Mouse (Mus musculus) central nervous system, embryonic 14 days (tissue): ENCODE measurements around the gene Plscr2. TPM values are rescaled to one million over a fixed set of nuclear protein-coding genes. Genes with fewer than 3 reads are reported as not detected.

Experiments used
- polyA plus RNA-seq: library from polyadenylated mRNA; depleted of rRNA; stranded (reverse); fragments of >200 nt; gene quantifications from 2 replicates; pipeline ENCODE4 v1.2.3, GENCODE M21; 2012; rRNA removed

The Plscr2 gene
- 0.36 and 0.64 TPM in 2 replicates for polyA plus RNA-seq

DNA sequence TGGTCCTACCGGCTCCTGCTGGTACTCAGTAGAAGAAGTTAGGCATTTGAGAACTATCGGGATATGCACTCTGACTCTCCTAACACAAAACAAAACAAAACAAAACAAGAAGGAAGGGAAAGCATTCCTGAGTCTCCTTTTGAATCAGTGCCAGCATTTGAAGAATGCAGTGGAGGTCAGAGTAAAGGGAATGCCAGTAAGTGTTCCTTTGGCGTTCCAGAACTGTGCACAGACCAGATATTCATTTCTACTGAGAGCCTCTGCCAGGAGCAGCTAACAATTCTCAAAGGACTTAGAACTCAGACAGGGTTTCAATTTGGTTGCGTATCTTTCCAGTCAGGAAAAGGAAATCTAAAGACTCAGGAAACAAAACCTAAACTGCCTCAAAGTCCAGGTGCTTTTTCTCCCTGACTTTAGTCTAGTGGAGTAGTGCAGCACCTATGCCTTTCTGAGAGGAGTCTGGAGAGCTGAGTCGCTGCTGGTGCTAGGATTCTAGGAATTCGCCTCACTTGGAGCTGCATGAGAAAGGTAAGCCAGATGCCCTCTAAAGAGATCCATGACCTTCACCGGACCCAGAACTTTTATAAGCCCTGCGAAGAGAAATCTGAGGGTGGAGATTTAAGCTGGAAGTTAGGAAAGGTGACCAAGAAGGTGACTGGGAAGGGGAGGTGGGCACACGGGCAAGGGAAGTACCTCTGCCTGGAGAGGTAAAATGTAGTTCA is at the start of gene Plscr2:
Gene Plscr2 (plus strand): TSS at position 117 of the 722 bp plus-strand sequence.

DNA sequence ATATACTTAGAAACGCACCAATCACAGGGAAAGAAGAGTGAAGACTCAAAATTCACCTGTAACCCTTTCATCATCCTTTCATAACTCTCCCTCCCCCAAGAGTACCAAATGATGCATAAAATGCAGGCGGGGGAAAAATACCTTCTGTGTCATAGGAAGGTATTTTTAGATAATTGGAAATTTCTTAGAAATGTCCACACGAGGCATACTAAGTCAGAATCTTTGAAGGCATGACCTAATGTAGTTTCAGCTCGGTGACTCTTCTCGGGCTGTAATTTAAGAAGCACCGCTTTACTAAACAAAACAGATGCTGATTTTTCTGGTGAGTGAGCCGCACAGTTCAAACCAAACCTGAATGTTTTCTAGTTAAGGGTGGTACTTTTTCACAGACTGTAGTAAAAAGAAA is 26.0 kb upstream of the Plscr2 start, which contains the start of gene Plscr1:
Gene Plscr1 (plus strand): TSS at position 304 of the 406 bp plus-strand sequence.

DNA sequence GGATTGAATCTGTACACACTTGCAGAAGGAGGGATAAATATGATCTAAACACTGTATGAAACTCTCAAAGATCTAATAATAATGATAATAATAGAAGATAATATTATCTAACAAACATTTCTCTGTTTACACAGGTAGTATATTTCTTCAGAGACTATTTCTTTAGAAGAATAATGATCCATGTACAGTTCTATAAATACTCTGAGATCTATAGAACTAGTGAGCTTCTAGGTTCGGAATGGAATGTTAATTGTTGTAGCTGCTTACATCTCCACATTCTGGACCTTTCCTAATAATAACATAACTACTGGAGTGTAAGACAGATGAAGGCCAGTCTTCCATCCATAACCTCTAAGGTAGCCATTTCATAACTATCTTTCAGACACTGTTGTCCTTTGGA is 33.7 kb downstream of the Plscr2 start, which contains the start of gene 1700057G04Rik:
Gene 1700057G04Rik (plus strand): TSS at position 301 of the 400 bp plus-strand sequence.

Other genes with a start within 250 kb of the Plscr2 start
- gene Plscr5, start 82.7 kb upstream of the Plscr2 start, polyA plus RNA-seq, result 0.20 and 0.21 TPM in 2 replicates
- 6.1 and 8.6 TPM in 2 replicates for gene Plscr1, start 25.9 kb upstream of the Plscr2 start, polyA plus RNA-seq
- not detected in 2 replicates for gene 1700057G04Rik, start 33.8 kb downstream of the Plscr2 start, polyA plus RNA-seq
- 1.2 and 2.2 TPM in 2 replicates for gene Plscr4, start 181.8 kb downstream of the Plscr2 start, polyA plus RNA-seq